Mouse (Mus musculus) limb, embryonic 12.5 days (tissue): ENCODE results near the gene Scyl2. TPM values are rescaled to one million over a fixed set of nuclear protein-coding genes. Genes with fewer than 3 reads are reported as not detected.
"Not testable (repeated sequence)": the region's sequence is repeated elsewhere in the genome, so short reads cannot be mapped to it uniquely, and the experiment has no call there.

Source experiments
- ATAC-seq: fragments of 200-750 bp; cut with Nextera tagmentation; 2 replicates; pipeline ENCODE4 v1.8.0; 2017; ENCODE audit warnings: low read depth, moderate TSS enrichment; ENCODE audit not compliant: insufficient number of reproducible peaks, insufficient read depth, low FRiP score, low TSS enrichment
- H3K27ac ChIP-seq: fragments of 300-500 bp; sonication (generic); 2 replicates; pipeline ENCODE4 v1.5.1; 2016; ENCODE audit warnings: mild to moderate bottlenecking, moderate library complexity
- H3K27me3 ChIP-seq: fragments of 300-500 bp; sonication (generic); 2 replicates; pipeline ENCODE4 v1.6.1; 2016; ENCODE audit warnings: mild to moderate bottlenecking, moderate library complexity
- H3K36me3 ChIP-seq: fragments of 300-500 bp; sonication (generic); 2 replicates; pipeline ENCODE4 v1.6.1; 2016; ENCODE audit warnings: mild to moderate bottlenecking, moderate library complexity
- H3K4me1 ChIP-seq: fragments of 300-500 bp; sonication (generic); replicated peaks from 2 replicates; pipeline ENCODE4 v1.6.1; 2016
- H3K4me2 ChIP-seq: fragments of 300-500 bp; sonication (generic); 2 replicates; pipeline ENCODE4 v1.6.1; 2016; ENCODE audit warnings: mild to moderate bottlenecking, moderate library complexity
- H3K4me3 ChIP-seq: fragments of 300-500 bp; sonication (generic); replicated peaks from 2 replicates; pipeline ENCODE4 v1.5.1; 2016; ENCODE audit warnings: mild to moderate bottlenecking
- H3K9ac ChIP-seq: fragments of 300-500 bp; sonication (generic); replicated peaks from 2 replicates; pipeline ENCODE4 v1.6.1; 2016; ENCODE audit warnings: mild to moderate bottlenecking, moderate library complexity
- H3K9me3 ChIP-seq: fragments of 300-500 bp; sonication (generic); 2 replicates; pipeline ENCODE4 v1.6.1; 2016; ENCODE audit warnings: mild to moderate bottlenecking, moderate library complexity
- WGBS: fragments of 180-500 bp; shearing (Covaris S2); methylation state at CpG from one replicate; pipeline ENCODE4 v1.1.7; 2016; 5-methylcytosine and 5-hydroxymethylcytosine counted together
- polyA plus RNA-seq: library from polyadenylated mRNA; unstranded; fragments of >200 nt; fragmentation: Nextera tagmentation; extraction: Ambion mirVana; gene quantifications from 2 replicates; pipeline ENCODE4 v1.2.1, GENCODE M21; 2016

The Scyl2 gene
- polyA plus RNA-seq, 1 experiment from 2014 or later = 9.7 TPM

- no peak for ATAC-seq
- Histone ChIP-seq H3K27ac (no peak overlapping the region), H3K4me3 (no peak overlapping the region), H3K9ac (no peak overlapping the region), H3K36me3 (no peaks in the 10 kb centered on the region), H3K4me2 (no peak overlapping the region), H3K4me1 (no peaks in the 10 kb centered on the region), H3K27me3 (no peaks in the 10 kb centered on the region), H3K9me3 (no peaks in the 10 kb centered on the region)
- WGBS = 54% methylated on average over 5 of the region's 5 CpGs
Measured at GRCm38 (mm10) chr10:89703042-89703441, 17.0 kb upstream of the Scyl2 start.

GRCm38 (mm10) chr10:89697956-89698355 is 11.9 kb upstream of the Scyl2 start:
- Histone ChIP-seq H3K4me1 (no peaks in the 10 kb centered on the region), H3K9me3 (no peaks in the 10 kb centered on the region), H3K36me3 (no peaks in the 10 kb centered on the region), H3K27ac (no peak overlapping the region), H3K27me3 (no peaks in the 10 kb centered on the region), H3K4me2 (no peak overlapping the region), H3K4me3 (no peak overlapping the region), H3K9ac (no peak overlapping the region)
- ATAC-seq = no peak
- WGBS = 80% methylated on average over 3 of the region's 3 CpGs

GRCm38 (mm10) chr10:89696270-89696669 is 10.2 kb upstream of the Scyl2 start:
- not testable (repeated sequence) for H3K9me3 ChIP-seq, H3K4me3 ChIP-seq, H3K9ac ChIP-seq, H3K4me2 ChIP-seq, H3K4me1 ChIP-seq, ATAC-seq, H3K36me3 ChIP-seq, H3K27ac ChIP-seq, H3K27me3 ChIP-seq
- 77% methylated on average over 2 of the region's 2 CpGs for WGBS

- no peak overlapping the region for H3K27ac ChIP-seq
- H3K9me3 ChIP-seq = no peaks in the 10 kb centered on the region
- H3K4me1 ChIP-seq = no peaks in the 10 kb centered on the region
- no peaks in the 10 kb centered on the region for H3K27me3 ChIP-seq
- H3K9ac ChIP-seq = no peak overlapping the region
- H3K36me3 ChIP-seq = no peaks in the 10 kb centered on the region
- H3K4me2 ChIP-seq = no peak overlapping the region
- H3K4me3 ChIP-seq = no peak overlapping the region
- 79% methylated on average over 20 of the region's 20 CpGs for WGBS
- ATAC-seq = no peak
Measured at GRCm38 (mm10) chr10:89695194-89695911, 9.3 kb upstream of the Scyl2 start.

- no peak for ATAC-seq
- Histone ChIP-seq H3K9me3 (no peaks in the 10 kb centered on the region), H3K27ac (no peak overlapping the region), H3K4me1 (peaks cover 3% of the 10 kb centered on the region), H3K4me2 (no peak overlapping the region), H3K9ac (no peak overlapping the region), H3K36me3 (no peaks in the 10 kb centered on the region), H3K4me3 (no peak overlapping the region), H3K27me3 (no peaks in the 10 kb centered on the region)
- WGBS = 54% methylated on average over 8 of the region's 8 CpGs
Measured at GRCm38 (mm10) chr10:89690021-89690420, 3.9 kb upstream of the Scyl2 start.

GRCm38 (mm10) chr10:89687455-89687854 is 1.4 kb upstream of the Scyl2 start:
- H3K27me3 ChIP-seq = no peaks in the 10 kb centered on the region
- WGBS = 84% methylated on average over 2 of the region's 2 CpGs
- H3K36me3 ChIP-seq = 0 out of 2 replicates have a peak, but pooled peaks cover 7% of the 10 kb centered on the region
- H3K9me3 ChIP-seq = no peaks in the 10 kb centered on the region
- no peak overlapping the region for H3K9ac ChIP-seq
- H3K4me2 ChIP-seq = no peak overlapping the region
- H3K27ac ChIP-seq = no peak overlapping the region
- H3K4me3 ChIP-seq = no peak overlapping the region
- ATAC-seq = no peak
- peaks cover 5% of the 10 kb centered on the region for H3K4me1 ChIP-seq

- peak overlapping the region; percentile 88 for H3K4me2 ChIP-seq
- 2% methylated on average over 51 of the region's 51 CpGs for WGBS
- H3K36me3 ChIP-seq = 0 out of 2 replicates have a peak, but pooled peaks cover 7% of the 10 kb centered on the region
- no peaks in the 10 kb centered on the region for H3K27me3 ChIP-seq
- ATAC-seq = peak; percentile 79
- no peaks in the 10 kb centered on the region for H3K9me3 ChIP-seq
- peak overlapping the region; percentile 73; the same call in 1 of the 2 replicates for H3K27ac ChIP-seq
- peak overlapping the region; percentile 97 for H3K4me3 ChIP-seq
- peak overlapping the region; percentile 87 for H3K9ac ChIP-seq
- H3K4me1 ChIP-seq = peaks cover 5% of the 10 kb centered on the region
Measured at GRCm38 (mm10) chr10:89685391-89686138, 520 bp downstream of the Scyl2 start.

GRCm38 (mm10) chr10:89682961-89683360 is 3.1 kb downstream of the Scyl2 start:
- Histone ChIP-seq H3K4me2 (no peak overlapping the region), H3K4me1 (peaks cover 5% of the 10 kb centered on the region), H3K9me3 (no peaks in the 10 kb centered on the region), H3K36me3 (peaks cover 7% of the 10 kb centered on the region; the same call in 1 of the 2 replicates), H3K4me3 (no peak overlapping the region), H3K27ac (no peak overlapping the region), H3K27me3 (no peaks in the 10 kb centered on the region), H3K9ac (no peak overlapping the region)
- 75% methylated on average over 10 of the region's 10 CpGs for WGBS
- ATAC-seq = no peak

- H3K4me3 ChIP-seq = no peak overlapping the region
- H3K4me2 ChIP-seq = no peak overlapping the region
- ATAC-seq = no peak
- no peaks in the 10 kb centered on the region for H3K9me3 ChIP-seq
- no peaks in the 10 kb centered on the region for H3K27me3 ChIP-seq
- WGBS = 94% methylated on average over 1 of the region's 1 CpGs
- no peak overlapping the region for H3K9ac ChIP-seq
- no peak overlapping the region for H3K27ac ChIP-seq
- peaks cover 7% of the 10 kb centered on the region; the same call in 1 of the 2 replicates for H3K36me3 ChIP-seq
- peaks cover 5% of the 10 kb centered on the region for H3K4me1 ChIP-seq
Measured at GRCm38 (mm10) chr10:89682157-89682556, 3.9 kb downstream of the Scyl2 start.

- H3K9me3 ChIP-seq = no peaks in the 10 kb centered on the region
- ATAC-seq = no peak
Measured at GRCm38 (mm10) chr10:89681706-89682105, 4.4 kb downstream of the Scyl2 start.

GRCm38 (mm10) chr10:89680517-89680916 is 5.6 kb downstream of the Scyl2 start:
- ATAC-seq = no peak
- 90% methylated on average over 3 of the region's 3 CpGs for WGBS
- peaks cover 5% of the 10 kb centered on the region for H3K4me1 ChIP-seq
- H3K9me3 ChIP-seq = no peaks in the 10 kb centered on the region
- no peak overlapping the region for H3K27ac ChIP-seq
- peaks cover 7% of the 10 kb centered on the region; the same call in 1 of the 2 replicates for H3K36me3 ChIP-seq
- no peaks in the 10 kb centered on the region for H3K27me3 ChIP-seq
- H3K4me3 ChIP-seq = no peak overlapping the region
- no peak overlapping the region for H3K9ac ChIP-seq
- no peak overlapping the region for H3K4me2 ChIP-seq

More at GRCm38 (mm10) chr10:89681706-89682105, 4.4 kb downstream of the Scyl2 start:
- WGBS = 91% methylated on average over 4 of the region's 4 CpGs
- no peak overlapping the region for H3K4me3 ChIP-seq
- peaks cover 7% of the 10 kb centered on the region; the same call in 1 of the 2 replicates for H3K36me3 ChIP-seq
- peaks cover 5% of the 10 kb centered on the region for H3K4me1 ChIP-seq
- no peak overlapping the region for H3K27ac ChIP-seq
- no peak overlapping the region for H3K9ac ChIP-seq
- H3K4me2 ChIP-seq = no peak overlapping the region
- H3K27me3 ChIP-seq = no peaks in the 10 kb centered on the region
